Mouse (Mus musculus): ENCODE results near the gene Olfr1151. TPM values are rescaled to one million over a fixed set of nuclear protein-coding genes. Genes with fewer than 3 reads are reported as not detected.

Gene Olfr1151
- not detected in 2 replicates for polyA plus RNA-seq (2016; fragmentation: Nextera tagmentation; extraction: Ambion mirVana)

DNA sequence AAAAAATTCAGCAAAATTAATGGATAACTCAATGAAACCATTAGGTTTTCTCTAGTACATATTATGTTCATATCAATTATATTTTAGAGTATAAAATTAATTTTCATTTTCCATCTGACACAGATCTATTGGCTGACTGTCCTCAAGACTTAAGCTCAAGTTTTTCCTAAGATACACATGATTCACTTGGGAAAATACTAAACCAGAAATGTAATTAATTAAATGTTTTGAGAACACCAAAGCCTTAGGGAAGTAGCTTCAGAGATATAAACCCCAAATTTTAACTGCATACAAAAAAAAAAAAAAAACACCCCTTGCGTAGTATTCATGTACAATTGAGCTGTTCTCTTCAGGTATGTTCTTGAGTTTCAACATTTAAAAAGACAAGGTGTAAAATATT lies at the start of gene Olfr1151:
Olfr1151 (plus strand) TSS at position 301 of the 400 bp plus-strand sequence.
- Histone ChIP-seq H3K27me3 (no peaks in the 10 kb centered on the region), H3K4me3 (replicated peaks) (no peak within 1 kb of the TSS), H3K27ac (no peak within 1 kb of the TSS), H3K9ac (no peak within 1 kb of the TSS), H3K36me3 (replicated peaks) (no peaks in the 10 kb centered on the region), H3K4me1 (no peaks in the 10 kb centered on the region), H3K4me2 (no peak within 1 kb of the TSS), H3K9me3 (no peaks in the 10 kb centered on the region)
- 90% methylated on average over 1 of the region's 1 CpGs for WGBS
- ATAC-seq (ENCODE audit: low FRiP score): no peak

DNA sequence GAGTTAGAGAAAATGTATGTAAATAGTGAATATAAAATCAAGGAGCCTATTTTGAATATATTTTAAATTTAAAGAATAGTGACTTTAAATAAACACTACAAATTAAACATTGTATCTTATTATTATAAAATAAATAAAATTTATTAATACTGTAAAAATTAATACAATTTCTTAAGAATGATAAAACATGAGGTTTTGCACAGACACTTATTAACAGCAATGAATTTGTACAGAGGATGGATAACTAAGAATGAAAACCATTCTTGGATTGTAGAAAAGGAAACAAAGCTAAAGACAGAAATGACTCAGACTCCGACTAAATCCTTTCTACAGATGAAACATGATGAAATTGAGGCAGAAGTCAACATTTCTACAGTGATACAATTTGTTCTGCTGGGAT lies 46.1 kb upstream of the Olfr1151 start, which contains the start of gene Olfr1145:
Olfr1145 (plus strand) TSS at position 301 of the 400 bp plus-strand sequence.
- Histone ChIP-seq H3K9ac (no peak within 1 kb of the TSS), H3K9me3 (no peaks in the 10 kb centered on the region), H3K4me1 (no peaks in the 10 kb centered on the region), H3K4me3 (replicated peaks) (no peak within 1 kb of the TSS), H3K4me2 (no peak within 1 kb of the TSS), H3K27ac (no peak within 1 kb of the TSS), H3K36me3 (replicated peaks) (no peaks in the 10 kb centered on the region), H3K27me3 (no peaks in the 10 kb centered on the region)
- WGBS: 74% methylated on average over 1 of the region's 1 CpGs
- no peak for ATAC-seq (ENCODE audit: low FRiP score)

DNA sequence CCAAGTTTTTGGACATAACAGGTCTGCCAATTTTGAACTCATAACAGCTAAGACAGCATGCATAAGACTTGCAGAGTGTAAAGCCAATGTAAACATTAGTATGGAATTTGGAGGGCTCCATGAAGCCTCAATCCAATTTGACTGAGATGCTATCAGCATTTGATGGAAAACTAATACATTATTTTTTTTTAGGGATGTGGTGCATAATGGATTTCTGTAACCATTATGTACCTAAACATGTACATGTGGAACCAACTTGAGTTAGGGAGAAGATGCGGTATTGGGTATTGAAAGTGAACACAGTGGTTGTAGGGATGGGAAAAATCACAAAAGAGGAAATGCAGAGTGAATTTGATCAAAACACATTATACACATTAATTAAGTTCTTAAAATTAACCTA lies 25.4 kb upstream of the Olfr1151 start, which contains the start of gene Olfr1148:
Olfr1148 (plus strand) TSS at position 301 of the 400 bp plus-strand sequence.
- Histone ChIP-seq H3K4me3 (replicated peaks) (no peak within 1 kb of the TSS), H3K9me3 (no peaks in the 10 kb centered on the region), H3K4me1 (no peaks in the 10 kb centered on the region), H3K36me3 (replicated peaks) (no peaks in the 10 kb centered on the region), H3K27me3 (no peaks in the 10 kb centered on the region), H3K27ac (no peak within 1 kb of the TSS), H3K4me2 (no peak within 1 kb of the TSS), H3K9ac (no peak within 1 kb of the TSS)
- no peak for ATAC-seq (ENCODE audit: low FRiP score)
- WGBS: 96% methylated on average over 1 of the region's 1 CpGs

DNA sequence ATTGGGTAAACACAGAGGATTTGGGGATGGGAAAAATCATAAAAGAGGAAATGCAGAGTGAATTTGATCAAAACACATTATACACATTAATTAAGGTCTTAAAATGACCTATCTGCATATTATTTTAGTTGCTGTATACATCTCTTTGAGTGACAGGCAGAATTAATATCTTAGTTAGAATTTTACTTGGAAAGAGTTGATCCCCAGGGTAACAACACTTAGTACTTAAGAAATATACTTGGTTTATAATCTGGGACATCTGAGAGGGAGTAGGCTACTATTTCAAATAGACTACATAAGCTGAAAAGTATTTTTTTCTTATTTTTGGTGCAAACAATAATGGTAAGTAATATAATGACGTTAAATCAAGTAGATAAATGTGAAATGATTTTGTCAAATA lies 12.0 kb upstream of the Olfr1151 start, which contains the start of gene Olfr1150-ps1:
Olfr1150-ps1 (plus strand) TSS at position 301 of the 400 bp plus-strand sequence.
- no peaks in the 10 kb centered on the region for H3K27me3 ChIP-seq
- H3K27ac ChIP-seq: no peak within 1 kb of the TSS
- H3K9ac ChIP-seq: no peak within 1 kb of the TSS
- no peak within 1 kb of the TSS for H3K4me3 ChIP-seq (replicated peaks)
- H3K4me1 ChIP-seq: no peaks in the 10 kb centered on the region
- 76% methylated on average over 1 of the region's 1 CpGs for WGBS
- H3K4me2 ChIP-seq: no peak within 1 kb of the TSS
- no peak for ATAC-seq (ENCODE audit: low FRiP score)
- H3K9me3 ChIP-seq: 0 out of 2 replicates have a peak, but pooled peaks cover 2% of the 10 kb centered on the region
- H3K36me3 ChIP-seq (replicated peaks): no peaks in the 10 kb centered on the region

DNA sequence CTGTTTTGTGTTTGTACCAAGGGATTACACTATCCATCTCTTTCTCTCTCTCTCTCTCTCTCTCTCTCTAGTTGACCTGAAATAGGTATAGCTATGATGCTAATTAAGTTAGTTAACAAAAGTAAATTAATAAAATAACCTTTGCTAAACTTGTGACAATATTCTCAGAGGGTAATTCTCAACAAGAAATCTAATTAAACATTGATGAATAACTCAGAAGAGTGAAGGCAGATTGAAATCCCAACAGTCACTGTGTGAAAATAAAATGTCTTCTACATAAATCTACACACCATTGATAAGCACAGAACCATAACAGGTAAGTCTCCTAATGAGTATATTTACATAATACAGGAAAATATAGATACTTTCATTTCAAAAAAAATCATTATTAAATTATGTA lies 10.5 kb downstream of the Olfr1151 start, which contains the start of gene Olfr1152:
Olfr1152 (plus strand) TSS at position 301 of the 400 bp plus-strand sequence.
- no peaks in the 10 kb centered on the region for H3K9me3 ChIP-seq
- no peak for ATAC-seq (ENCODE audit: low FRiP score)
- H3K4me1 ChIP-seq: no peaks in the 10 kb centered on the region
- no peak within 1 kb of the TSS for H3K9ac ChIP-seq
- no peak within 1 kb of the TSS for H3K27ac ChIP-seq
- no peak within 1 kb of the TSS for H3K4me3 ChIP-seq (replicated peaks)
- H3K4me2 ChIP-seq: no peak within 1 kb of the TSS
- H3K27me3 ChIP-seq: no peaks in the 10 kb centered on the region
- H3K36me3 ChIP-seq (replicated peaks): no peaks in the 10 kb centered on the region

DNA sequence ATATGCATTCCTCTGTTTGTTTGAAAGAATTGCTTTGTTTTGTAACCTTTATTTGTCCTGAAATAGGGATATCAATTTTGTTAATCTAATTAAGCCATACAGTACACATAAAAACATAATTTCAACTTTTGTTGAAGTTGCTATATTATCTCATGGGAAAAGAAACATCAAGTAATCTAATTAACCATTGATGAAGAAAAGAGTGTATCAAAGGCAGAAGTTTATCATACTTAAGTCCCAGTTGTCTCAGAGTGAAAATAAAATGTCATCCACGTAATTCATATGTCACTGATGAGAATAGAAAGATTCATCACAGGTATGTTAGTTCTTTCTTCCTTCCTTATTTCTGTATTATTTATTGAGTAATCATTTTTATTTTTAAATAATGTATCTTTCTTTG lies 39.0 kb downstream of the Olfr1151 start, which contains the start of gene Olfr1153:
Olfr1153 (plus strand) TSS at position 301 of the 400 bp plus-strand sequence.
- H3K27me3 ChIP-seq: no peaks in the 10 kb centered on the region
- no peaks in the 10 kb centered on the region for H3K4me1 ChIP-seq
- 78% methylated on average over 1 of the region's 1 CpGs for WGBS
- H3K27ac ChIP-seq: no peak within 1 kb of the TSS
- ATAC-seq (ENCODE audit: low FRiP score): no peak
- H3K4me2 ChIP-seq: no peak within 1 kb of the TSS
- no peaks in the 10 kb centered on the region for H3K36me3 ChIP-seq (replicated peaks)
- no peak within 1 kb of the TSS for H3K4me3 ChIP-seq (replicated peaks)
- H3K9ac ChIP-seq: no peak within 1 kb of the TSS
- no peaks in the 10 kb centered on the region for H3K9me3 ChIP-seq

DNA sequence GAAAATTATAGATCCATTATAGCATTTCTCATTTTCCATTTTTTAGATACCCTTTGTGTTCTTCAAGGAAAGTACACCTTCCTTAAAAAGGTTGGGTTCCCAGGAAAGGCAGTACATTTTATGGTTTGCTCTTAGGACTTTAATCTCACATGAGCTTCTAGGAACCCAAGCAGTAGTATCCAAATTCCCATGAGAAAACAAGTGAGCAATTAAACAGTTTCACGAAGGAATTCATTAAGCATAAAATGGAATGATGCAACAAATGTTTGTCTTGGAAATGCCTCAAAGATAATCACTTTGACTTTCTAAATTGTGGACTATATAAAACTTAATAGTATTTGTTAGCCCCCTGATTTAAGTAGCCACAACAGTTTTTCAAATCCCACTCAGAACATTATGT lies 49.4 kb downstream of the Olfr1151 start, which contains the start of gene Olfr1154:
Olfr1154 (minus strand) TSS at position 101 of the 400 bp plus-strand sequence.
- Histone ChIP-seq H3K27me3 (no peaks in the 10 kb centered on the region), H3K27ac (no peak within 1 kb of the TSS), H3K4me3 (replicated peaks) (no peak within 1 kb of the TSS), H3K4me1 (no peaks in the 10 kb centered on the region), H3K9me3 (no peaks in the 10 kb centered on the region), H3K36me3 (replicated peaks) (no peaks in the 10 kb centered on the region), H3K9ac (no peak within 1 kb of the TSS), H3K4me2 (no peak within 1 kb of the TSS)
- ATAC-seq (ENCODE audit: low FRiP score): no peak
- 85% methylated on average over 1 of the region's 1 CpGs for WGBS

Other genes with a start within 250 kb of the Olfr1151 start
- not detected in 2 replicates for gene Olfr1130, start 249.7 kb upstream of the Olfr1151 start, polyA plus RNA-seq (2016; fragmentation: Nextera tagmentation; extraction: Ambion mirVana)
- gene Olfr1131, start 228.8 kb upstream of the Olfr1151 start, polyA plus RNA-seq (2016; fragmentation: Nextera tagmentation; extraction: Ambion mirVana): not detected in 2 replicates
- gene Olfr1132, start 218.3 kb upstream of the Olfr1151 start, polyA plus RNA-seq (2016; fragmentation: Nextera tagmentation; extraction: Ambion mirVana): not detected in 2 replicates
- gene Olfr1133, start 208.5 kb upstream of the Olfr1151 start, polyA plus RNA-seq (2016; fragmentation: Nextera tagmentation; extraction: Ambion mirVana): not detected in 2 replicates
- not detected in 2 replicates for gene Olfr1134, start 197.4 kb upstream of the Olfr1151 start, polyA plus RNA-seq (2016; fragmentation: Nextera tagmentation; extraction: Ambion mirVana)
- gene Olfr1135, start 182.2 kb upstream of the Olfr1151 start, polyA plus RNA-seq (2016; fragmentation: Nextera tagmentation; extraction: Ambion mirVana): not detected in 2 replicates
- gene Olfr1136, start 161.9 kb upstream of the Olfr1151 start, polyA plus RNA-seq (2016; fragmentation: Nextera tagmentation; extraction: Ambion mirVana): not detected in 2 replicates
- not detected in 2 replicates for gene Olfr1137, start 142.7 kb upstream of the Olfr1151 start, polyA plus RNA-seq (2016; fragmentation: Nextera tagmentation; extraction: Ambion mirVana)
- gene Olfr1138, start 115.9 kb upstream of the Olfr1151 start, polyA plus RNA-seq (2016; fragmentation: Nextera tagmentation; extraction: Ambion mirVana): not detected in 2 replicates
- gene Olfr1140, start 112.1 kb upstream of the Olfr1151 start, polyA plus RNA-seq (2016; fragmentation: Nextera tagmentation; extraction: Ambion mirVana): not detected in 2 replicates
- gene Olfr1141, start 101.9 kb upstream of the Olfr1151 start, polyA plus RNA-seq (2016; fragmentation: Nextera tagmentation; extraction: Ambion mirVana): not detected in 2 replicates
- gene Olfr152, start 76.4 kb upstream of the Olfr1151 start, polyA plus RNA-seq (2016; fragmentation: Nextera tagmentation; extraction: Ambion mirVana): not detected in 2 replicates
- gene Olfr1143, start 55.3 kb upstream of the Olfr1151 start, polyA plus RNA-seq (2016; fragmentation: Nextera tagmentation; extraction: Ambion mirVana): not detected in 2 replicates
- gene Olfr1145, start 46.0 kb upstream of the Olfr1151 start, polyA plus RNA-seq (2016; fragmentation: Nextera tagmentation; extraction: Ambion mirVana): not detected in 2 replicates
- gene Olfr1148, start 25.3 kb upstream of the Olfr1151 start, polyA plus RNA-seq (2016; fragmentation: Nextera tagmentation; extraction: Ambion mirVana): not detected in 2 replicates
- not detected in 2 replicates for gene Olfr1150-ps1, start 11.9 kb upstream of the Olfr1151 start, polyA plus RNA-seq (2016; fragmentation: Nextera tagmentation; extraction: Ambion mirVana)
- gene Olfr1152, start 10.6 kb downstream of the Olfr1151 start, polyA plus RNA-seq (2016; fragmentation: Nextera tagmentation; extraction: Ambion mirVana): not detected in 2 replicates
- not detected in 2 replicates for gene Olfr1153, start 39.1 kb downstream of the Olfr1151 start, polyA plus RNA-seq (2016; fragmentation: Nextera tagmentation; extraction: Ambion mirVana)
- not detected in 2 replicates for gene Olfr1154, start 49.3 kb downstream of the Olfr1151 start, polyA plus RNA-seq (2016; fragmentation: Nextera tagmentation; extraction: Ambion mirVana)
- gene Olfr1155, start 89.3 kb downstream of the Olfr1151 start, polyA plus RNA-seq (2016; fragmentation: Nextera tagmentation; extraction: Ambion mirVana): not detected in 2 replicates
- not detected in 2 replicates for gene Olfr1156, start 97.2 kb downstream of the Olfr1151 start, polyA plus RNA-seq (2016; fragmentation: Nextera tagmentation; extraction: Ambion mirVana)
- not detected in 2 replicates for gene Olfr1157, start 112.4 kb downstream of the Olfr1151 start, polyA plus RNA-seq (2016; fragmentation: Nextera tagmentation; extraction: Ambion mirVana)
- gene Olfr74, start 118.8 kb downstream of the Olfr1151 start, polyA plus RNA-seq (2016; fragmentation: Nextera tagmentation; extraction: Ambion mirVana): not detected in 2 replicates
- not detected in 2 replicates for gene Olfr1158, start 134.3 kb downstream of the Olfr1151 start, polyA plus RNA-seq (2016; fragmentation: Nextera tagmentation; extraction: Ambion mirVana)
- not detected in 2 replicates for gene Olfr1160, start 152.4 kb downstream of the Olfr1151 start, polyA plus RNA-seq (2016; fragmentation: Nextera tagmentation; extraction: Ambion mirVana)
- not detected in 2 replicates for gene Olfr1161, start 166.9 kb downstream of the Olfr1151 start, polyA plus RNA-seq (2016; fragmentation: Nextera tagmentation; extraction: Ambion mirVana)
- gene Olfr73, start 181.8 kb downstream of the Olfr1151 start, polyA plus RNA-seq (2016; fragmentation: Nextera tagmentation; extraction: Ambion mirVana): not detected in 2 replicates
- not detected in 2 replicates for gene Olfr1162, start 195.3 kb downstream of the Olfr1151 start, polyA plus RNA-seq (2016; fragmentation: Nextera tagmentation; extraction: Ambion mirVana)
- gene Olfr1163, start 216.0 kb downstream of the Olfr1151 start, polyA plus RNA-seq (2016; fragmentation: Nextera tagmentation; extraction: Ambion mirVana): not detected in 2 replicates
- gene Olfr1164, start 238.1 kb downstream of the Olfr1151 start, polyA plus RNA-seq (2016; fragmentation: Nextera tagmentation; extraction: Ambion mirVana): not detected in 2 replicates